Mouse (Mus musculus): ENCODE data around the gene Oasl2. TPM values are rescaled to one million over a fixed set of nuclear protein-coding genes. Genes with fewer than 3 reads are reported as not detected.

Oasl2 gene
- total RNA-seq (2023) = 10 to 100 TPM; 39.8 to 50.6 TPM

DNA sequence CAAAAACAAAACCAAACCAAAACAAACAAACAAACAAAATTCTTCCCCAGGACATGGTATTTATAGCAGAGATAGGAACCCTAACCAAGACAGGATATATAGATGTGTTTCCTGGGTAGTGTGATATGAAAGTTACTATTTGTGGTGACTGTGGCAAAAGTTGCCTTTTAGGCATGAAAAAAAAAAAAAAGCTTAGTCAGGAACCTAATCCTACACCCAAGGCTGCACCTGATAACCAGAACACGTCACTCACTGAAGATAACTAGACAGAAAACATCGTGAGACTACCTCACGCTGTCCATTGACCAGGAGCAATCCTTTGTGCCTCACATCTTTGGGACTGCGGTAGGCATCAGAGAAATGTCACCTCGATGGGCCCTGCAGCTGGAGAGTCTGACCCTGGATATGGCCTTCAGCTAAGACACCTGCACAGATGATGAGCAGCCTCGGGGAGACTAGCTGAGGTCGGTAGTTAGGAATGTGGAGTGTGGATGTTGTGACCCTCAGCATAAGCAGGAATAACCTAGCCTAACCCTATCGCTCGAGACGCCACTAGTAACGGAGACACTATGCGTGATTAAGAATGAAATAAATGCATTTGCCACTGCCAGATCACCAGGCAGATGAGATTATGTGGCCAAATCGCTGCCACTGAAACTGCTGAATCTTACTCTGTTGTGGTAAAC, at the start of gene Oasl2:
Gene Oasl2 (plus strand): TSS at position 249 of the 686 bp plus-strand sequence.

DNA sequence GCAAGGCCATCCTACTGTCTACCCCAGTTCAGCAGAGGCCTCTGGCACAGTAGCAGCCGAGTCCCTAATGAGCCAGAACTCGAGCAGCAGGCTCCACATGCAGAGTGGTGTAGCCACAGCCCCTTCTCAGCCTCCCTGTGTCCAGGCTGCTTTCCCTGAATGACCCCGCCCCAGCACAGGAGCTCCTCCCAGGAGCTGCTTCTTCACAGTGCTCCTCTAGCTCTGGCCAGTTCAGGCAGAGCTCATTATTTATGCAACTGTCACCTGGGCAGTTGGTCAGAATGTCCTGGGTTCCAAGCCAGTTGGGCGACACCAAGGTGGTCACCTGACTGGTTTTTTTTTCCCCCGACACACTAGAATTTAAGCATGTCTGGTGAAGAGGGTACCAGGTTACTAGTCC, 43.4 kb upstream of the Oasl2 start, which contains the start of gene 4930519G04Rik:
Gene 4930519G04Rik (plus strand): TSS at position 301 of the 400 bp plus-strand sequence.

GRCm38 (mm10) chr5:114858582-114858981, 38.2 kb upstream of the Oasl2 start, which contains the start of gene Gm9936:
TSS of gene Gm9936 (minus strand) at chr5:114858682.

DNA sequence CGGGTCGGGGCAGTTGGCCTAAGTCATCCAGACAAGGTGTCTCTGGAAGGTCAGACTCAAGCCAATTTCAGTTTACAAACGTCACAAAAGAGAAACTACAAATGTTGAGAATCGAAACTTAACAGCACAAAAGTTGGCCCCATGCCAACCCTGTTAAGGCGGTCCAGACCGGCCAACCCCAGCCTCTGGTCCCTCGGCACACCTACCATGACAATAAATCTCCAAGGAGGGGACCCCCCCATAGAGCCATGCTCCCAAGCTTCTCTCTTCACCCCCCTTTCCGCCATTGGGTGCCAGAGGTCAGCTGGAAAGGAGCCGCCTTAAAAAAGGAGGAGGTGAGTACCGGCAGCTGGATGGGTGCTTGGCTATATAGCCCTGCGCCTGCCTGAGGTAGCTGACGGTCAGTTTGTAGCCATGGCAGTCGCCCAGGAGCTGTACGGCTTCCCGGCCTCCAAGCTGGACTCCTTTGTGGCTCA, 26.3 kb downstream of the Oasl2 start, which contains the start of gene Oasl1:
Gene Oasl1 (plus strand): TSS at position 243 of the 476 bp plus-strand sequence.

GRCm38 (mm10) chr5:114942074-114942765, 45.5 kb downstream of the Oasl2 start, which contains the start of gene 2210016L21Rik:
TSS of gene 2210016L21Rik (plus strand) at chr5:114942158.

Other genes with a start within 250 kb of the Oasl2 start
- gene Trpv4, start 238.5 kb upstream of the Oasl2 start, total RNA-seq (2023) = 10 to 100 TPM in 1 of 2 experiments, 1 to 10 TPM in 1; 7.4 to 11.9 TPM
- gene Gltp, start 206.0 kb upstream of the Oasl2 start, total RNA-seq (2023) = 100 to 1,000 TPM; 175 to 179 TPM
- gene Tchp, start 189.2 kb upstream of the Oasl2 start, total RNA-seq (2023) = 10 to 100 TPM in 1 of 2 experiments, 1 to 10 TPM in 1; 7.6 to 11.7 TPM
- 100 to 1,000 TPM; 156 to 165 TPM for gene Ankrd13a, start 122.3 kb upstream of the Oasl2 start, total RNA-seq (2023)
- 100 to 1,000 TPM; 144 to 147 TPM for gene Git2, start 121.4 kb upstream of the Oasl2 start, total RNA-seq (2023)
- gene 1500011B03Rik, start 73.5 kb upstream of the Oasl2 start, total RNA-seq (2023) = 10 to 100 TPM; 34.2 to 43.0 TPM
- gene 4930519G04Rik, start 43.3 kb upstream of the Oasl2 start, total RNA-seq (2023) = not detected
- gene Gm9936, start 38.3 kb upstream of the Oasl2 start, total RNA-seq (2023) = not detected
- gene Oasl1, start 26.3 kb downstream of the Oasl2 start, total RNA-seq (2023) = 10 to 100 TPM; 12.9 to 15.3 TPM
- gene 2210016L21Rik, start 45.2 kb downstream of the Oasl2 start, total RNA-seq (2023) = 10 to 100 TPM; 16.4 to 20.3 TPM
- gene Hnf1a, start 74.2 kb downstream of the Oasl2 start, total RNA-seq (2023) = not detected
- gene Sppl3, start 114.2 kb downstream of the Oasl2 start, total RNA-seq (2023) = 10 to 100 TPM; 64.1 to 64.7 TPM
- not detected for gene Gm10401, start 201.4 kb downstream of the Oasl2 start, total RNA-seq (2023)
- 10 to 100 TPM; 27.5 to 31.8 TPM for gene Acads, start 222.4 kb downstream of the Oasl2 start, total RNA-seq (2023)
- gene Unc119b, start 238.0 kb downstream of the Oasl2 start, total RNA-seq (2023) = 10 to 100 TPM; 23.3 to 24.0 TPM

Data from monocyte, adult 59 days (primary cell).